Comparison of ENCODE assay signal across 8 mouse cellular contexts in genomic region chr17:87446767-87447611, GRCm38 (mm10). TPM values are rescaled to one million over a fixed set of nuclear protein-coding genes. Genes with fewer than 3 reads are reported as not detected.
DNase-seq lines count a peak whose midpoint lies in the region; ATAC-seq and TF ChIP-seq lines count a peak whose summit lies in the region.

TSS of gene Calm2 (minus strand) at chr17:87446935.

- H3K4me3 ChIP-seq in hindbrain, embryonic 13.5 days = peak within 1 kb of the TSS; percentile 89

- in situ Hi-C loops in Patski (cut with MboI; ENCODE audit: low pct_unique_long_range_greater_than_20kb) = loop anchor here (5.0 kb wide), 1 partner anchor 85 kb away; no protein-coding TSS in a partner anchor

- H3K27ac ChIP-seq in hindbrain, embryonic 13.5 days = peak within 1 kb of the TSS; percentile 99

- peak; percentile 79 for DNase-seq in Patski (ENCODE audit: low read depth, low spot score)
- peak; percentile 98 to 99 for DNase-seq in cerebellum, postnatal 14 days
- DNase-seq in frontal cortex, postnatal 14 days (ENCODE audit: low spot score in 2 of 2) = peak; percentile 96 to 98
- peak; percentile 97 to 98 for DNase-seq in layer of hippocampus, postnatal 25 days (ENCODE audit: extremely low spot score in 1 of 2, low spot score in 1 of 2)
- DNase-seq in lung, postnatal 25 days (ENCODE audit: low spot score) = peak; percentile 98
- peak; percentile 98 for DNase-seq in retina, embryonic 14.5 days (ENCODE audit: low spot score)
- peak; percentile 98 for DNase-seq in thymus, postnatal 4 days

- ATAC-seq in Patski = peak; percentile 89
- peak; percentile 93 for ATAC-seq in hindbrain, embryonic 13.5 days (ENCODE audit: low FRiP score)

- H3K9me3 ChIP-seq in hindbrain, embryonic 13.5 days = no peaks in the 10 kb centered on the region

- H3K9ac ChIP-seq in hindbrain, embryonic 13.5 days = peak within 1 kb of the TSS; percentile 100

- peaks cover 36% of the 10 kb centered on the region for H3K4me1 ChIP-seq in hindbrain, embryonic 13.5 days (replicated peaks)

- H3K36me3 ChIP-seq in hindbrain, embryonic 13.5 days = no peaks in the 10 kb centered on the region

- H3K27me3 ChIP-seq in Patski = no peaks in the 10 kb centered on the region
- H3K27me3 ChIP-seq in hindbrain, embryonic 13.5 days = no peaks in the 10 kb centered on the region

- CTCF ChIA-PET in Patski (lab: Charles Lee) = interaction anchor here (1.2 to 4.1 kb wide), 5 partner anchors 9 to 132 kb away, joined by 4 to 24 read pairs (median 8); no protein-coding TSS in a partner anchor

- POLR2A ChIA-PET in Patski (lab: Charles Lee) = interaction anchor here (0.6 to 3.6 kb wide), 17 partner anchors 12 to 132 kb away, joined by 3 to 25 read pairs (median 3); no protein-coding TSS in a partner anchor

- peak; percentile 69 for TF ChIP-seq CTCF in Patski (IDR thresholded peaks at IDR 0.05)

- under 1% methylated on average over 68 of the region's 69 CpGs for WGBS in hindbrain, embryonic 13.5 days

- peak within 1 kb of the TSS; percentile 84 for H3K4me2 ChIP-seq in hindbrain, embryonic 13.5 days

RNA-seq across cellular contexts. Expression of gene Calm2, which starts in this region (rescaled TPM):
- 899 TPM for polyA plus RNA-seq in Patski (2021)
- polyA plus RNA-seq in hindbrain, embryonic 13.5 days (2015; fragmentation: Nextera tagmentation; extraction: Ambion mirVana) = 2,223 and 2,271 TPM in 2 replicates
- total RNA-seq in layer of hippocampus, postnatal 25 days (2021) = 1,000 to 10,000 TPM; 2,126 to 2,271 TPM

Comparison
In these comparisons a context has a peak if more than half of its experiments do, and no peak if none do; other contexts are left out.
1. Peak in every context shown above with its lines: DNase-seq, ATAC-seq, H3K4me3 ChIP-seq and H3K27ac ChIP-seq.